Mouse (Mus musculus) lung, postnatal 0 days (tissue): ENCODE measurements around the gene Il18. TPM values are rescaled to one million over a fixed set of nuclear protein-coding genes. Genes with fewer than 3 reads are reported as not detected.

Source experiments
- ATAC-seq: fragments of 200-750 bp; cut with Nextera tagmentation; 2 replicates; pipeline ENCODE4 v1.8.0; 2017; ENCODE audit warnings: moderate library complexity
- DNase-seq: peaks from one replicate; pipeline ENCODE4 v3.0.0-alpha.2; 2016; ENCODE audit warnings: low spot score
- H3K27ac ChIP-seq: fragments of 300-500 bp; sonication (generic); 2 replicates; pipeline ENCODE4 v1.5.1; 2014; ENCODE audit warnings: antibody characterized with exemption, mild to moderate bottlenecking, low read length, mixed read lengths
- H3K27me3 ChIP-seq: fragments of 300-500 bp; sonication (generic); replicated peaks from 2 replicates; pipeline ENCODE4 v1.6.1; 2014; ENCODE audit warnings: low read length, mixed read lengths; ENCODE audit not compliant: insufficient read depth
- H3K36me3 ChIP-seq: fragments of 300-500 bp; sonication (generic); 2 replicates; pipeline ENCODE4 v1.6.1; 2014; ENCODE audit warnings: low read length, mixed read lengths; ENCODE audit not compliant: insufficient read depth
- H3K4me1 ChIP-seq: fragments of 300-500 bp; sonication (generic); 2 replicates; pipeline ENCODE4 v1.6.1; 2014; ENCODE audit warnings: antibody characterized with exemption, low read depth, low read length, mixed read lengths; ENCODE audit not compliant: insufficient read depth
- H3K4me2 ChIP-seq: fragments of 300-500 bp; sonication (generic); replicated peaks from 2 replicates; pipeline ENCODE4 v1.6.1; 2014; ENCODE audit warnings: low read depth, mild to moderate bottlenecking, low read length, moderate library complexity, mixed read lengths
- H3K4me3 ChIP-seq: fragments of 300-500 bp; sonication (generic); 2 replicates; pipeline ENCODE4 v1.5.1; 2014; ENCODE audit warnings: low read depth, low read length
- H3K9ac ChIP-seq: fragments of 300-500 bp; sonication (generic); replicated peaks from 2 replicates; pipeline ENCODE4 v1.6.1; 2014; ENCODE audit warnings: low read depth, mild to moderate bottlenecking
- H3K9me3 ChIP-seq: fragments of 300-500 bp; sonication (generic); 2 replicates; pipeline ENCODE4 v1.6.1; 2016; ENCODE audit warnings: low read length, mixed read lengths
- CTCF ChIP-seq: IDR thresholded peaks from 2 replicates; pipeline ENCODE4 v1.5.1; 2016; ENCODE audit warnings: antibody characterized with exemption, mild to moderate bottlenecking
- EP300 ChIP-seq: IDR thresholded peaks from 2 replicates; pipeline ENCODE4 v1.6.1; 2016; ENCODE audit warnings: antibody characterized with exemption, mild to moderate bottlenecking, control low read depth
- WGBS: fragments of 180-500 bp; shearing (Covaris S2); extraction: QIAGEN DNeasy Blood & Tissue Kit; methylation state at CpG from one replicate; pipeline ENCODE4 v1.1.7; 2014; 5-methylcytosine and 5-hydroxymethylcytosine counted together
- polyA plus RNA-seq: library from polyadenylated mRNA; unstranded; fragments of >200 nt; fragmentation: Nextera tagmentation; extraction: Ambion mirVana; gene quantifications from 2 replicates; pipeline ENCODE4 v1.2.1, GENCODE M21; 2015

The Il18 gene
- polyA plus RNA-seq, 1 experiment from 2014 or later, result 29.3 TPM

- Histone ChIP-seq H3K27me3 (no peaks in the 10 kb centered on the region), H3K27ac (no peak overlapping the region), H3K4me3 (no peak overlapping the region), H3K36me3 (peaks cover 23% of the 10 kb centered on the region; the same call in 1 of the 2 replicates), H3K4me1 (no peaks in the 10 kb centered on the region), H3K9me3 (no peaks in the 10 kb centered on the region), H3K4me2 (no peak overlapping the region), H3K9ac (no peak overlapping the region)
- peak; percentile 24 for DNase-seq
- TF ChIP-seq EP300, result no peak
- peak; percentile 70 for TF ChIP-seq CTCF
- 62% methylated on average over 3 of the region's 3 CpGs for WGBS
- ATAC-seq, result no peak
These were observed 38.9 kb downstream of the Il18 start for GRCm38 (mm10) chr9:50593544-50593943.

- 66% methylated on average over 12 of the region's 12 CpGs for WGBS
- Histone ChIP-seq H3K9me3 (no peaks in the 10 kb centered on the region), H3K4me2 (no peak overlapping the region), H3K27ac (no peak overlapping the region), H3K9ac (no peak overlapping the region), H3K36me3 (peaks cover 23% of the 10 kb centered on the region; the same call in 1 of the 2 replicates), H3K27me3 (no peaks in the 10 kb centered on the region), H3K4me1 (no peaks in the 10 kb centered on the region), H3K4me3 (no peak overlapping the region)
- peak; percentile 33 for ATAC-seq
- peak; percentile 14 for DNase-seq
- TF ChIP-seq EP300 (no peak), CTCF (no peak)
These were observed 40.3 kb downstream of the Il18 start for GRCm38 (mm10) chr9:50594794-50595417.

DNA sequence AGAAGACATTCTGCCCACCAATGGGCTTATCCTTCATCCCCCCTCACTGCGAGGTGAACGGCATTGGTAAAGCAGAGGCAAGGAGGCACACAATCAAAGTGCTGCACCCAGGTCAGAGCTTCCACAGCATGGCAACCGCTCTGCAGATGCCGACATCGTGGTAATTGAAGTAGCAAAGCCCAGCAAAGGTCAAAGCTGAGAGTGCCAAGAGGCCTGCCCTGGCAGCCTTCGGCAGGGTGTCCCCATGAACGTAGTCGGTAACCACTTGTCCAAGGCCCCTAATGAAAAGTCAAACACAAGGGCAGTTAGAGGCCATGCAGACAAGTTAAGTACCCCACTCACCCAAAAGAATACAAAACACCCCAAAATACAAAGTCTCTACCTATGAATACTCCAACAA, 42.3 kb downstream of the Il18 start:
- ATAC-seq (no peak), DNase-seq (no peak)
- Histone ChIP-seq H3K36me3 (peaks cover 23% of the 10 kb centered on the region; the same call in 1 of the 2 replicates), H3K4me2 (no peak overlapping the region), H3K27me3 (no peaks in the 10 kb centered on the region), H3K4me3 (no peak overlapping the region), H3K4me1 (peaks cover under 1% of the 10 kb centered on the region; the same call in 1 of the 2 replicates), H3K27ac (no peak overlapping the region), H3K9me3 (no peaks in the 10 kb centered on the region), H3K9ac (no peak overlapping the region)
- no peak for TF ChIP-seq EP300
- 90% methylated on average over 8 of the region's 8 CpGs for WGBS

- H3K27ac ChIP-seq, result no peak overlapping the region
- H3K9me3 ChIP-seq, result no peaks in the 10 kb centered on the region
- no peak for ATAC-seq
- no peak overlapping the region for H3K4me2 ChIP-seq
- 70% methylated on average over 6 of the region's 6 CpGs for WGBS
- no peak for DNase-seq
- H3K27me3 ChIP-seq, result no peaks in the 10 kb centered on the region
- TF ChIP-seq EP300, result no peak
- no peak for TF ChIP-seq CTCF
- no peak overlapping the region for H3K4me3 ChIP-seq
- H3K36me3 ChIP-seq, result peaks cover 17% of the 10 kb centered on the region; the same call in 1 of the 2 replicates
- H3K9ac ChIP-seq, result no peak overlapping the region
- H3K4me1 ChIP-seq, result peaks cover 18% of the 10 kb centered on the region; the same call in 1 of the 2 replicates
These were observed 46.9 kb downstream of the Il18 start for GRCm38 (mm10) chr9:50601536-50601935.

DNA sequence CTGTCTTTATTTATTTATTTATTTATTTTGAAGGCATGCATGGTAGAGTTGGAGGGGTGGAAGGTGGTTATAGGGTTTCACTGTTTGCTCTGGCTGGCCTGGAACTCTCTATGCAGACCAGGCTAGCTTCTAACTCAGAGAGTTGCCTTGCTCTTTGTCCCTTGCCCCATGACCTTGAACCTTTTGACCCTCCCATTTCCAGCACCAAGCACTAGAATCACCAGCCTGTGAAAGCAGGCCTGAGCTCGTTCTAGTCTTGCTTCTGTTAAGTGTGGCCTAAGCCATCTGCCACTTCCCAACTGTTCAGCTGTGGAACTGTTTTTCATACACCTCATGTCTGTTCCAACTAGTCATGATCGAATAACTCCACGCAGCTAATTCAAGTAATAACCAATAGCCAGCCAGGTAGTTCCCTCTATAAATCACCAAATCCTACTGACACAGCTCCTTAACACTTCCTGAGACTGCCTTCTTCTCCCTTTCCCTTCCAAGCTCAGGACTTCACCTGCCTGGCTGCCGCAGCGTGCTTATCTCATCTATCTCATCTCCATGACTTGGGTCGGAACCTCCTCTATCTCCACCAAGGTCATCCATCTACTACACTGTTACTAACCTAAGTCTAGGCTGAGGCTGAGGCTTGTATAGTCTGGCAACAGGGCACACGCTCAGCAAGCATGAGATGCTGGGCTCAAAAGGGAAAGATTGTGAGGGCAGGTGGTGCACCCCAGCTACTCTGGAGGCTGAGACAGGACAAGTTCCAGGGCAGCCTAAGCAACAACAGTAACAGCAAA, 47.6 kb downstream of the Il18 start:
- TF ChIP-seq CTCF (no peak), EP300 (no peak)
- 88% methylated on average over 7 of the region's 7 CpGs for WGBS
- H3K36me3 ChIP-seq, result peaks cover 11% of the 10 kb centered on the region; the same call in 1 of the 2 replicates
- DNase-seq (no peak), ATAC-seq (no peak)
- no peak overlapping the region for H3K27ac ChIP-seq
- no peaks in the 10 kb centered on the region for H3K9me3 ChIP-seq
- peak overlapping the region; percentile 66; the same call in 1 of the 2 replicates for H3K4me3 ChIP-seq
- H3K4me2 ChIP-seq, result peak overlapping the region; percentile 87
- peaks cover 18% of the 10 kb centered on the region; the same call in 1 of the 2 replicates for H3K4me1 ChIP-seq
- no peaks in the 10 kb centered on the region for H3K27me3 ChIP-seq
- no peak overlapping the region for H3K9ac ChIP-seq

GRCm38 (mm10) chr9:50603189-50603997, 48.8 kb downstream of the Il18 start, which contains the start of the genes Sdhd and Timm8b:
TSS of gene Sdhd (minus strand) at chr9:50603812.
TSS of gene Timm8b (plus strand) at chr9:50603910.
- DNase-seq, result peak; percentile 98
- peak within 1 kb of the TSS; percentile 66 for H3K4me3 ChIP-seq
- no peaks in the 10 kb centered on the region for H3K27me3 ChIP-seq
- peak within 1 kb of the TSS; percentile 60 for H3K9ac ChIP-seq
- no peaks in the 10 kb centered on the region for H3K9me3 ChIP-seq
- peak within 1 kb of the TSS; percentile 87 for H3K27ac ChIP-seq
- H3K4me1 ChIP-seq, result peaks cover 18% of the 10 kb centered on the region; the same call in 1 of the 2 replicates
- WGBS, result 1% methylated on average over 48 of the region's 48 CpGs
- H3K4me2 ChIP-seq, result peak within 1 kb of the TSS; percentile 87
- peaks cover 2% of the 10 kb centered on the region; the same call in 1 of the 2 replicates for H3K36me3 ChIP-seq
- ATAC-seq, result peak; percentile 99
- TF ChIP-seq EP300 (no peak), CTCF (no peak)
